Mouse (Mus musculus) embryonic facial prominence, embryonic 14.5 days (tissue): Measurements from ENCODE around the gene Hrc. TPM values are rescaled to one million over a fixed set of nuclear protein-coding genes. Genes with fewer than 3 reads are reported as not detected.
A peak's percentile ranks its signal among the peaks of the same experiment; 100 is the strongest.
"Not testable (repeated sequence)": the region's sequence is repeated elsewhere in the genome, so short reads cannot be mapped to it uniquely, and the experiment has no call there.

Source experiments
- ATAC-seq: fragments of 200-750 bp; cut with Nextera tagmentation; 2 replicates; pipeline ENCODE4 v1.8.0; 2017; ENCODE audit warnings: low read depth, moderate number of reproducible peaks, moderate TSS enrichment
- DNase-seq: peaks from one replicate; pipeline ENCODE4 v3.0.0-alpha.2; 2015; ENCODE audit warnings: low spot score
- H3K27ac ChIP-seq: fragments of 300-500 bp; sonication (generic); replicated peaks from 2 replicates; pipeline ENCODE4 v1.5.1; 2014; ENCODE audit warnings: low read depth, mild to moderate bottlenecking, low read length, moderate library complexity
- H3K27me3 ChIP-seq: fragments of 300-500 bp; sonication (generic); replicated peaks from 2 replicates; pipeline ENCODE4 v1.6.1; 2014; ENCODE audit warnings: low read length; ENCODE audit not compliant: control insufficient read depth, insufficient read depth
- H3K36me3 ChIP-seq: fragments of 300-500 bp; sonication (generic); 2 replicates; pipeline ENCODE4 v1.6.1; 2014; ENCODE audit warnings: low read length, mixed read lengths; ENCODE audit not compliant: control insufficient read depth, insufficient read depth
- H3K4me1 ChIP-seq: fragments of 300-500 bp; sonication (generic); 2 replicates; pipeline ENCODE4 v1.6.1; 2014; ENCODE audit warnings: antibody characterized with exemption, low read length; ENCODE audit not compliant: control insufficient read depth, insufficient read depth
- H3K4me2 ChIP-seq: fragments of 300-500 bp; sonication (generic); 2 replicates; pipeline ENCODE4 v1.6.1; 2014; ENCODE audit warnings: low read depth, mild to moderate bottlenecking, low read length, moderate library complexity, mixed read lengths
- H3K4me3 ChIP-seq: fragments of 300-500 bp; sonication (generic); 2 replicates; pipeline ENCODE4 v1.5.1; 2014; ENCODE audit warnings: low read depth, mild to moderate bottlenecking, low read length
- H3K9ac ChIP-seq: fragments of 300-500 bp; sonication (generic); 2 replicates; pipeline ENCODE4 v1.6.1; 2014; ENCODE audit warnings: low read depth, mild to moderate bottlenecking, low read length, moderate library complexity, mixed read lengths
- H3K9me3 ChIP-seq: fragments of 300-500 bp; sonication (generic); 2 replicates; pipeline ENCODE4 v1.6.1; 2016; ENCODE audit warnings: low read length; ENCODE audit not compliant: control insufficient read depth
- WGBS: fragments of 180-500 bp; shearing (Covaris S2); extraction: QIAGEN DNeasy Blood & Tissue Kit; methylation state at CpG from one replicate; pipeline ENCODE4 v1.1.7; 2014; 5-methylcytosine and 5-hydroxymethylcytosine counted together
- polyA plus RNA-seq: library from polyadenylated mRNA; unstranded; fragments of >200 nt; fragmentation: Nextera tagmentation; extraction: Ambion mirVana; gene quantifications from 2 replicates; pipeline ENCODE4 v1.2.1, GENCODE M21; 2014

Hrc gene
- polyA plus RNA-seq, 1 experiment from 2014 or later = 15.8 TPM

DNA sequence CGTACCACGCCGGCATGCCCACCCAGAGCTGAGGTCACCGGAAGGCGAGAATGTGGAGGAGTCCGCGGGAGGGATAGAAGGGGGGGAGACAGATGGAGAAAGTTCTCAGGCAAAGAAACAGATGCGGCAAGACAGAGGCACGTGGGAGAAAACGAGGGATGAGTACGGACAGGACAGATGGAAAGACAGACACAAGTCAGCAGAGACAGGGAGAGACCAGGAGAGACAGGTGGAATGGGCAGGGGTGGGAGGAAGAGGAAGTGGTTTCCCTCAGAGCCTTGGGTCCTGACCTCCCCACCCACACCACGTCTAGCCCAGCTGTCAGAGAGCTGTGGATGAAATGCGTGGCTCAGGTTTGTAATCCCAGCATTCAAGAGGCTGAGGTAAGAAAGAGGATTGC is 11.8 kb downstream of the Hrc start:
- H3K9ac ChIP-seq = no peak overlapping the region
- WGBS = 69% methylated on average over 13 of the region's 13 CpGs
- no peaks in the 10 kb centered on the region for H3K9me3 ChIP-seq
- H3K27ac ChIP-seq = no peak overlapping the region
- no peaks in the 10 kb centered on the region for H3K4me1 ChIP-seq
- no peaks in the 10 kb centered on the region for H3K27me3 ChIP-seq
- ATAC-seq (no peak), DNase-seq (no peak)
- no peak overlapping the region for H3K4me3 ChIP-seq
- no peak overlapping the region for H3K4me2 ChIP-seq
- H3K36me3 ChIP-seq = no peaks in the 10 kb centered on the region

- H3K36me3 ChIP-seq = no peaks in the 10 kb centered on the region
- H3K27me3 ChIP-seq = no peaks in the 10 kb centered on the region
- H3K4me1 ChIP-seq = no peaks in the 10 kb centered on the region
- H3K27ac ChIP-seq = no peak overlapping the region
- H3K4me3 ChIP-seq = no peak overlapping the region
- H3K9ac ChIP-seq = no peak overlapping the region
- DNase-seq = no peak
- WGBS = 26% methylated on average over 5 of the region's 5 CpGs
- H3K4me2 ChIP-seq = no peak overlapping the region
- no peak for ATAC-seq
- H3K9me3 ChIP-seq = no peaks in the 10 kb centered on the region
Observed at GRCm38 (mm10) chr7:45353041-45353440, 18.0 kb downstream of the Hrc start.

DNA sequence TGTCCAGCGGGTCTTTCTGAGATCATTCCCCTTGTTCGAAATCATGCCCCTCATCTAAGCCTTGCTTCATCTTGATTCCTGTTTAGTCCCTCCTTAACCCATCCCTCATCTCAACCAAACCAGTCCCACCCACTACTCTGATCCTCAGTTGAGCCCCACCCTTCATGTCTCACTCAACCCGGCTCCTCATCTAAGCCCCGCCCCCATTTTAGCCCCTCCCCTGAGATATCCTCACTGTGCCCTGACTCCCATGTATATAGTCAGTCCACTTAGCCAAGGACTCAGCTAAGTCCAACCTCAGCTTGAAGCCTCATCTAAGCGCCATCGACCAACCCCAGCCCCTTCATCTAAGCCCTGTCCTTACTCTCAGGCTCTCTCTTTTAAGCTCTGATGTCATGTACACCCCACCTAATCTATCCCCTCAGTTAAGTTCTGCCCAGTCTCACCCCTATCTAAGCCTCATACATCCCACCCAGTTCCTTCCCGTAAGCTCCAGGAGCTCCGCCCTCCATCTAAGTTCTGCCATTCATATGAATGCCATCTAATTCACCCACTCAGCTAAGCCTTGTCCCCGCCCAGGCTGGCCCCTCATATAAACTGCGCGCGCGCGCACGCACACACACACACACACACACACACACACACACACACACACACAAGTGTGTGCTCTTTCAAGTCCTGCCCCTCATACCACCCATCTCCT is 20.4 kb downstream of the Hrc start:
- Histone ChIP-seq H3K27ac (no peak overlapping the region), H3K9ac (no peak overlapping the region), H3K4me3 (no peak overlapping the region), H3K27me3 (0 out of 2 replicates have a peak, but pooled peaks cover 5% of the 10 kb centered on the region), H3K36me3 (no peaks in the 10 kb centered on the region), H3K4me2 (no peak overlapping the region), H3K9me3 (no peaks in the 10 kb centered on the region), H3K4me1 (no peaks in the 10 kb centered on the region)
- WGBS = 74% methylated on average over 15 of the region's 15 CpGs
- no peak for ATAC-seq
- DNase-seq = no peak

DNA sequence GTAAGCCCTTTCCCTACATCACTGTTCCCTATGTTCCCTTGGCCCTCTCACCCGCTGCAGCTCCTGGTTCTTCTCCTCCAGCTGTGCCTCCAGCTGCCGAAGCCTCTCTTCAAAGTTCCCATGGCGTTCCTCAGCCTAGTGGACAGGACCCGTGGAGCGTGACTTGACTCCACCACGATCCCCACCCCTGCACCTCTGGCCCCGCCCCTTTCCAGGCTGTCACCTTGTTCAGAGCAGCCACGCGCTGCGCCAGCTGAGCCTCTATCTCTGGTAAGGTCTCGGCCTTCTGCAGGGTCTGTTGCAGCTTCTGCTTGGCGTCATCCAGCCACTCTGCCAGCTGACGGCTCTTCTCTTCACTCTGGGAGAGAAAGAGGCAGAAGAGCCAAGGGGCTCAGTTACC is 21.0 kb downstream of the Hrc start:
- H3K4me3 ChIP-seq = no peak overlapping the region
- DNase-seq (no peak), ATAC-seq (no peak)
- no peaks in the 10 kb centered on the region for H3K9me3 ChIP-seq
- no peak overlapping the region for H3K4me2 ChIP-seq
- no peaks in the 10 kb centered on the region for H3K36me3 ChIP-seq
- H3K4me1 ChIP-seq = no peaks in the 10 kb centered on the region
- 44% methylated on average over 12 of the region's 13 CpGs for WGBS
- H3K9ac ChIP-seq = no peak overlapping the region
- no peak overlapping the region for H3K27ac ChIP-seq
- peaks cover 10% of the 10 kb centered on the region for H3K27me3 ChIP-seq

DNA sequence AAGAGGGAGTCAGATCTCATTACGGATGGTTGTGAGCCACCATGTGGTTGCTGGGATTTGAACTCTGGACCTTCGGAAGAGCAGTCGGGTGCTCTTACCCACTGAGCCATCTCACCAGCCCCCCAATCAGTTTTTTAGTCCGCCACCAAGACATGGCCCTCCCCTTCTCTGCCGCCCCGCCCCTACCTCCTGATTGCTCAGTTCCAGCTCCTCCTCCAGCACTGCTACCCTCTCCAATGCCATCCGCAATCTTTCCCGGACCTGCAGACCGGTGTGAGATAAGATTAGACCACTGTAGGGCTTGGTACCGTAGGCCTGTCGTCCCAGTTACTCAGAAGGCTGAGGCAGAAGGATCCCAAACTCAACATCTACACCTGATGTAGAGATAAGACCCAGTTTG is 24.0 kb downstream of the Hrc start:
- H3K9ac ChIP-seq, ATAC-seq: not testable (repeated sequence)
- H3K27me3 ChIP-seq = peaks cover 36% of the 10 kb centered on the region

GRCm38 (mm10) chr7:45360404-45361125 is 25.5 kb downstream of the Hrc start:
- Histone ChIP-seq H3K27me3 (peaks cover 45% of the 10 kb centered on the region), H3K36me3 (no peaks in the 10 kb centered on the region), H3K4me1 (peaks cover 10% of the 10 kb centered on the region; the same call in 1 of the 2 replicates), H3K4me3 (no peak overlapping the region), H3K9me3 (no peaks in the 10 kb centered on the region), H3K4me2 (0 out of 2 replicates have a peak overlapping the region, but pooled peaks have one; percentile 82), H3K27ac (no peak overlapping the region), H3K9ac (no peak overlapping the region)
- ATAC-seq (no peak), DNase-seq (no peak)
- WGBS = 52% methylated on average over 18 of the region's 18 CpGs

More for the DNA sequence above, 24.0 kb downstream of the Hrc start:
- H3K4me3 ChIP-seq, DNase-seq, H3K27ac ChIP-seq, H3K9me3 ChIP-seq, H3K36me3 ChIP-seq, H3K4me2 ChIP-seq, H3K4me1 ChIP-seq: not testable (repeated sequence)
- 59% methylated on average over 10 of the region's 11 CpGs for WGBS

DNA sequence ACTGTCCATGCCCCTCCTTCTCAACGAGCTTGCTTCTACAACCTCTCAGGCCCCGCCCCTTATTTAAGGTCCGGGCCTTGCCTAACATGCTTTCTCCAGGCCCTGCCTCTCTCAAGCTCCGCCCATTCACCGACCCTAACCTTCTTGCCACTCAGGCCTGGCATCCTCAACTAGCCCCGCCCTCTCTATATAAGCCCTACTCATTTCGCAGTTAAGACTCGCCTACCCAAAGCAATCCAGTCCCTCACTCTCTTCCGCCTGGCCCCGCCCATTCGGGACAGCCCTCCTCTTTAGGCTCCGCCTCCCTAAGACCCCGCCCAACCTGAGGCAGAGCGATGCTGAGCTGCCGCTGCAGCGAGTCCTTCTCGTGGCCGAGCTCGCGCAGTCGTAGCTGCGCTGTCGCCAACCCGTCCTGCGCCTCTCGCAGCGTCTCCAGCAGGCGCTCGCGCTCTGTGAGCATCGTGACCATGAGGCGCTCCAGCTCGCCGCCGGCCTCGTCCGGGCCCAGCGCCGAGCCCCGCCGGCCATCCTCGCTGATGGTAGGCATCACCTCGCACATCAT is 26.2 kb downstream of the Hrc start:
- Histone ChIP-seq H3K4me2 (peak overlapping the region; percentile 82), H3K4me1 (peaks cover 14% of the 10 kb centered on the region; the same call in 1 of the 2 replicates), H3K4me3 (peak overlapping the region; percentile 47), H3K36me3 (no peaks in the 10 kb centered on the region), H3K27ac (no peak overlapping the region), H3K9ac (peak overlapping the region; percentile 63), H3K27me3 (peaks cover 49% of the 10 kb centered on the region), H3K9me3 (no peaks in the 10 kb centered on the region)
- DNase-seq = peak; percentile 93
- ATAC-seq = peak; percentile 87
- WGBS = under 1% methylated on average over 43 of the region's 43 CpGs

- H3K27me3 ChIP-seq = peaks cover 49% of the 10 kb centered on the region
- H3K9me3 ChIP-seq = no peaks in the 10 kb centered on the region
- 4% methylated on average over 13 of the region's 13 CpGs for WGBS
- H3K4me2 ChIP-seq = peak overlapping the region; percentile 15; the same call in 1 of the 2 replicates
- peaks cover 14% of the 10 kb centered on the region; the same call in 1 of the 2 replicates for H3K4me1 ChIP-seq
- DNase-seq (peak; percentile 89), ATAC-seq (0 out of 2 replicates have a peak, but pooled peaks have one; percentile 3)
- no peak overlapping the region for H3K4me3 ChIP-seq
- no peak overlapping the region for H3K27ac ChIP-seq
- H3K36me3 ChIP-seq = no peaks in the 10 kb centered on the region
- no peak overlapping the region for H3K9ac ChIP-seq
Observed at GRCm38 (mm10) chr7:45362801-45363200, 27.7 kb downstream of the Hrc start.
